Mouse (Mus musculus) liver, postnatal 0 days (tissue): Measurements from ENCODE around the gene Tkt.

ENCODE experiments used
- CTCF ChIP-seq: sonication (generic); IDR thresholded peaks from 2 replicates; pipeline ENCODE4 v1.5.1; 2016; ENCODE audit warnings: antibody characterized with exemption, low read depth
- EP300 ChIP-seq: IDR thresholded peaks from 2 replicates; pipeline ENCODE4 v1.6.1; 2016; ENCODE audit warnings: antibody characterized with exemption, low read depth, mild to moderate bottlenecking

- no peak for TF ChIP-seq EP300
- no peak for TF ChIP-seq CTCF
Observed at GRCm38 (mm10) chr14:30519323-30519722, 28.8 kb upstream of the Tkt start.
